ENCODE assay signal across 9 mouse cellular contexts in the genomic region with DNA sequence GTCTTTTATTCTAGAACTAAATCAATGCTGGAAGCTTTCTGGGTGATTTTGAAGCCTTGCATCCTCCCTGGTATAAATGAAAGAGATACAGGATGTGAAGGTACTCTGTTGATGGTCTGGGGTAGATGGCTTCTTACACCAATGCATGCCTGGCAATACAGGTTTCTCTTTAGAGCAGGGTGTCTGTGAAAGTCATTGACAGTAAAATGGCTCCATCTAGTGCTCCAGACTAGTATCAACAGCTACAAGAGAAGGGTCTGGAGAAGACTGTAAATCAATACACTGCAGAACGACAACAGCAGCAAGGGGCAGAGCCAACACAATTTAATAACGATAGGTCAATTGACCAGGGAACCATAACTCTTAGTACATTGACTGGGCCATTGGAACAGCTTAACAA.
DNase-seq lines count a peak whose midpoint lies in the region; ATAC-seq and TF ChIP-seq lines count a peak whose summit lies in the region.
"Had no signal": no experiment of that assay in that cellular context is flagged by ENCODE, and none has a peak within 500 bp of the region (broad histone marks: within the 10 kb centered on the region; RNA-seq: fewer than 3 reads in every experiment).

No protein-coding gene starts in this region.

- POLR2A ChIA-PET in Patski (lab: Charles Lee): no interaction called here

- H3K9ac ChIP-seq in CH12.LX (ENCODE audit: insufficient read depth, low read depth): no peak overlapping the region
- H3K9ac ChIP-seq: embryonic facial prominence, embryonic 15.5 days; liver, embryonic 13.5 days had no signal

- H3K4me2 ChIP-seq in CH12.LX (ENCODE audit: insufficient read depth, low read depth, poor library complexity, severe bottlenecking): no peak overlapping the region
- H3K4me2 ChIP-seq: embryonic facial prominence, embryonic 15.5 days; liver, embryonic 13.5 days had no signal

- dilution Hi-C loops in CH12.LX (cut with MboI; ENCODE audit: extremely low pct_ligation_motif_present, extremely low pct_unique_long_range_greater_than_20kb, low sequenced_read_pairs): no loop called here

- no peaks in the 10 kb centered on the region for H3K36me3 ChIP-seq in CH12.LX (replicated peaks in 1 of 2; ENCODE audit: control insufficient read depth in 1 of 2, insufficient read depth in 1 of 2, low read length in 1 of 2)
- H3K36me3 ChIP-seq: embryonic facial prominence, embryonic 15.5 days; liver, embryonic 13.5 days had no signal

- peak; percentile 46 for DNase-seq in kidney, postnatal 14 days
- DNase-seq in kidney, adult 18-20 months: no peak
- peak; percentile 57 for DNase-seq in CH12.LX (ENCODE audit: extremely low read depth)
- DNase-seq in Patski (ENCODE audit: low read depth, low spot score): no peak
- no peak for DNase-seq in c-Kit-positive CD71-positive TER-119-positive erythroid progenitor cells, embryonic 14.5 days (ENCODE audit: low spot score)
- DNase-seq: liver, embryonic 13.5 days had no signal

- TF ChIP-seq RAD21 in CH12.LX (IDR thresholded peaks at IDR 0.05; ENCODE audit: low read depth, low read length): peak; percentile 84

- ATAC-seq in Patski: peak; percentile 51
- ATAC-seq in granulocyte monocyte progenitor cell, adult 5-6 weeks (replicated peaks; ENCODE audit: poor library complexity, severe bottlenecking): peak; percentile 70
- ATAC-seq in megakaryocyte-erythroid progenitor cell, adult 5-6 weeks (replicated peaks; ENCODE audit: low FRiP score, low TSS enrichment, poor library complexity, severe bottlenecking): peak; percentile 75; the same call in 1 of the 2 replicates

- TF ChIP-seq CTCF in CH12.LX (conservative IDR thresholded peaks at IDR 0.05 in 1 of 2, IDR thresholded peaks at IDR 0.05 in 1 of 2; ENCODE audit: low read depth in 2 of 2, low read length in 2 of 2) (peak in 1 of 2 experiments; percentile 76; a peak in 3 of 4 replicates), Patski (IDR thresholded peaks at IDR 0.05) (peak; percentile 72)

- no peak for TF ChIP-seq POLR2A in CH12.LX (IDR thresholded peaks at IDR 0.05; ENCODE audit: low read depth, low read length)

- no peaks in the 10 kb centered on the region for H3K4me1 ChIP-seq in CH12.LX (ENCODE audit: control insufficient read depth in 1 of 2, insufficient read depth in 2 of 2)
- H3K4me1 ChIP-seq: embryonic facial prominence, embryonic 15.5 days; liver, embryonic 13.5 days had no signal

- no peak overlapping the region for H3K4me3 ChIP-seq in CH12.LX (replicated peaks in 1 of 3; ENCODE audit: low read depth in 2 of 3, low read length in 2 of 3, poor library complexity in 1 of 3)
- H3K4me3 ChIP-seq: embryonic facial prominence, embryonic 15.5 days; liver, embryonic 13.5 days had no signal

- TF ChIP-seq EP300 in CH12.LX (IDR thresholded peaks at IDR 0.05; ENCODE audit: low read length): no peak

- no peak overlapping the region for H3K27ac ChIP-seq in CH12.LX (ENCODE audit: insufficient read depth, low read depth)
- H3K27ac ChIP-seq: embryonic facial prominence, embryonic 15.5 days; liver, embryonic 13.5 days had no signal

- H3K27me3 ChIP-seq in CH12.LX (replicated peaks): no peaks in the 10 kb centered on the region
- H3K27me3 ChIP-seq in Patski: no peaks in the 10 kb centered on the region
- H3K27me3 ChIP-seq: embryonic facial prominence, embryonic 15.5 days; liver, embryonic 13.5 days had no signal

- H3K79me2 ChIP-seq in CH12.LX (replicated peaks; ENCODE audit: control insufficient read depth, extremely low read depth, insufficient read depth, poor library complexity, severe bottlenecking): no peaks in the 10 kb centered on the region

- in situ Hi-C loops in CH12.LX (cut with MboI; ENCODE audit: low pct_ligation_motif_present, low pct_unique_long_range_greater_than_20kb, low sequenced_read_pairs): loop anchor here (25.0 kb wide), 1 partner anchor 1646 kb away; no protein-coding TSS in a partner anchor
- in situ Hi-C loops in Patski (cut with MboI; ENCODE audit: low pct_unique_long_range_greater_than_20kb): loop anchor here (5.0 kb wide), 2 partner anchors 451 to 1641 kb away; no protein-coding TSS in a partner anchor

- peaks cover 1% of the 10 kb centered on the region for H3K9me3 ChIP-seq in CH12.LX (replicated peaks; ENCODE audit: low read length)
- H3K9me3 ChIP-seq: embryonic facial prominence, embryonic 15.5 days; liver, embryonic 13.5 days had no signal

- CTCF ChIA-PET in Patski (lab: Charles Lee): no interaction called here

TF ChIP-seq in CH12.LX, 34 proteins besides CTCF, POLR2A, EP300 and RAD21:
- TF ChIP-seq SMC3 (IDR thresholded peaks at IDR 0.05; ENCODE audit: low read depth, low read length) (peak; percentile 61), HCFC1 (IDR thresholded peaks at IDR 0.05; ENCODE audit: low read depth, low read length) (no peak), GABPA (IDR thresholded peaks at IDR 0.05; ENCODE audit: insufficient replicate concordance, low read depth, low read length) (no peak)

Comparison
In these comparisons a context has a peak if more than half of its experiments do, and no peak if none do; other contexts are left out.
1. DNase-seq: peak in kidney, postnatal 14 days (single experiment) and CH12.LX (single experiment); none in kidney, adult 18-20 months (single experiment), Patski (single experiment) and c-Kit-positive CD71-positive TER-119-positive erythroid progenitor cells, embryonic 14.5 days (single experiment).
2. Peak in every context shown above with its lines, with median percentiles within 50 percentile points of each other: ATAC-seq.